Mouse (Mus musculus) ES-E14 (cell line): ENCODE data around the gene Slpi.

Experiments
- HCFC1 ChIP-seq: IDR thresholded peaks from 2 replicates; pipeline ENCODE4 v1.6.1; 2012; ENCODE audit warnings: low read length, inconsistent platforms, borderline replicate concordance; ENCODE audit not compliant: insufficient read depth
- ZC3H11A ChIP-seq: IDR thresholded peaks from 2 replicates; pipeline ENCODE4 v1.6.1; 2012; ENCODE audit warnings: low read depth, mild to moderate bottlenecking, inconsistent platforms, low read length, borderline replicate concordance

DNA sequence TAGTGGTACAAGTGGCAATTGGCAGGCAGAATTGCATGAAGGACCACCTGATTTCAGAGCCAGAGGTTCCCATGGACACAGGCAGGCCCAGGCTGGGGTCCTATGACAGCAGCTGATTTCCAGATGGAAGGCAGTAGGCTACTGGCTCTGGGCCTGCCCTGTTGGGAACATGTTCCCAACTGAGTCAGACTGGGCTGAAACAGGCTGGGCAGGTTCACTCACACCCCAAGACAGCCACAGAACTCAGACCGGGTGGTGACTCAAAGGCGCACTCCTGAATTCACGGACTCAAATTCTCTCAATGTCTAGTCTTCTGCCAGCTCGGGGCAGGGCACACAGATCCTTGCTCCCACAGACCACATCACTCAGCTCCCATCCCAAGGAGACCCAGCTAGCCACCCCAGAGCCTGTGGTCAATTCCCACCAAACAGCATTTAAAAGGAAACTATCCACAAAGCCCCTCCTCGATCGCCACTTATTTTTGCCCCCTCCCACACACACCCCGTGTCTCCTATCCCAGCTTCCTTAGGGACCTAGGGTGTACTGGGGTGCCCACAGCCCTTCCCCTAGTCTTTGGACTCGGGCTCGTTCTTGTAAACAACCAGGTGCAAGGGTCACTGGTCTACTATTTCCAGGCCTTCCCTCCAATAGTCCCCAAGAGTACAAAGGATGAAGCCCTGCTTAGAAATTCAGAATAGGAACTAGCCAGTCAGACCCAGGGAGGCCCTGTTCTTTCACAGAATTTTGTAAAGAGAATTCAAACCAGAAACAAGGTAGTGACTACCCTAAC, 43.0 kb upstream of the Slpi start:
- TF ChIP-seq ZC3H11A = no peak
- no peak for TF ChIP-seq HCFC1
